Mouse (Mus musculus): ENCODE results near the gene Nkiras2. TPM values are rescaled to one million over a fixed set of nuclear protein-coding genes. Genes with fewer than 3 reads are reported as not detected.
A peak's percentile ranks its signal among the peaks of the same experiment; 100 is the strongest.
"Not testable (repeated sequence)": the region's sequence is repeated elsewhere in the genome, so short reads cannot be mapped to it uniquely, and the experiment has no call there.

Nkiras2 gene
- polyA plus RNA-seq, 1 experiment from 2014 or later: 57.6 TPM

DNA sequence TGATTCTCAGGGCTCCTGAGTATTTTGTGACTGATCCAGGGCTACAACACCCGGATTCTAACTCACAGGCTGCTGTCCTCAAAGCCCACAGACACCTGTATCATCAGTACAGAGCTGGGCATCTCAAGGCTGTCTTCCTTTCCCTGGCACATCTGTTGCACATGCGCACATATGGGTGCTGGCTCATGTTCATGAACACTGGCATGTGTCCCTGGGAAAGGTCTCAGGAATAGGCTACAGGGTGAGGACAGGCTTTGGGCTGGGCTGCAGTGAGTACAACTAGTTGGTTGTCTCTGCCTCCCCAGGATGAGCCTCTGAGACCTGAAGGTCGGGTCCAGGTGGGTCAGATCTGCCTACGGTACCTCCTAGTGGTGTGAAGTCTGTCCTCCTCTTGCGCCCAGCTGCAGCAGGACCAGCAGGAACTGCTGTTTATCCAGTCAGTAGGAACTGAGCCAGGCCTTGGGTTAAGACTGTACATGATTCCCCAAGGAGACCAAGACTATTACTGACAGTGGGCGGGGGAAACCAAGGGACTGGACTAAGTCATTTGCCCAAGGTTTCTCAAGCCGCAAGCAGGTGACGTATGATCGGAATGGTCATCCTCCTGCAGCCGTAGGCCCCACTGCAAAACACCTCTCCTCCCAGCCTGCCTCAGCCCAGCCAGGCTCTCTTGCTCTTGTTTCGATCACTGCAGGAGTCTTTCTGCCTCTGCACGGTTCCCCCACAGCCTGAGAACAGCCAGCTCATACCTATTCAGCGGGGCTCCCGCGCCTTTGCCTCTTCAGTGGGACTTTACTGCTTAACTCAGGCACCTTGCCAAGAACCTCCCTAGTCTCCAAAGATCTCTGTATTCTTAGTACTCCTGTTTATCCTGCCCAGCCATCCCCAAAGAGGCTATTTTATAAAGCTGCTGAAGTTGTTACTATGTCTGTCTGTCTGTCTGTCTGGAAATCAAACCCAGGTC lies 24.9 kb downstream of the Nkiras2 start:
- H3K9me3 ChIP-seq: no peaks in the 10 kb centered on the region
- ATAC-seq: no peak
- 55% methylated on average over 15 of the region's 15 CpGs for WGBS
- no peak overlapping the region for H3K9ac ChIP-seq
- peaks cover 10% of the 10 kb centered on the region; the same call in 1 of the 2 replicates for H3K4me1 ChIP-seq (replicated peaks)
- no peak overlapping the region for H3K4me3 ChIP-seq (replicated peaks)
- no peak overlapping the region for H3K4me2 ChIP-seq (replicated peaks)
- H3K27me3 ChIP-seq (replicated peaks): peaks cover 28% of the 10 kb centered on the region
- no peak overlapping the region for H3K27ac ChIP-seq
- H3K36me3 ChIP-seq: no peaks in the 10 kb centered on the region

DNA sequence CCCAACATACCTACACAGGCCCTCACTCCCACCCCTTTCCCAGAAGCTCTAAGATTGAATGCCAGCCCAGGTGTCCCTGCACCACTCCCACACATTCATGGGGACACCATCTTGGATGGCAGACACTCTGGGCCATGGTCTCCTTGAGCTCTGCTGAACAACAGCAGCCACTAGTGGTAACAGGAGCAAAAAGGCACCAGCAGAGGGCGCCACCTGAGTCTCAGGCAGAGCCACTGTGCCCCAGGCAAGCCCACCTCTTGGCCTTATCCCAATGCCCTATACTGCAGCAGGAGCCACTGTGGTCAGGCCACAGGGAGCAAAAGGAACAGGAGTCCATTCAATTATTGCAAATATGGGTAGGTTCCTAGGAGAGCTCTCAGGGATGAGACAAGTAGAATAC lies 27.2 kb downstream of the Nkiras2 start:
- H3K4me1 ChIP-seq (replicated peaks): 0 out of 2 replicates have a peak, but pooled peaks cover 2% of the 10 kb centered on the region
- no peak overlapping the region for H3K4me2 ChIP-seq (replicated peaks)
- no peak overlapping the region for H3K27ac ChIP-seq
- no peak for ATAC-seq
- WGBS: 14% methylated on average over 1 of the region's 1 CpGs
- H3K4me3 ChIP-seq (replicated peaks): no peak overlapping the region
- no peak overlapping the region for H3K9ac ChIP-seq
- H3K36me3 ChIP-seq: no peaks in the 10 kb centered on the region
- no peaks in the 10 kb centered on the region for H3K9me3 ChIP-seq
- peaks cover 22% of the 10 kb centered on the region for H3K27me3 ChIP-seq (replicated peaks)

GRCm38 (mm10) chr11:100648405-100648804 lies 29.4 kb downstream of the Nkiras2 start:
- Histone ChIP-seq H3K27ac (no peak overlapping the region), H3K9me3 (no peaks in the 10 kb centered on the region), H3K27me3 (replicated peaks) (peaks cover 27% of the 10 kb centered on the region), H3K9ac (no peak overlapping the region), H3K4me1 (replicated peaks) (0 out of 2 replicates have a peak, but pooled peaks cover 2% of the 10 kb centered on the region), H3K4me2 (replicated peaks) (no peak overlapping the region), H3K4me3 (replicated peaks) (no peak overlapping the region), H3K36me3 (no peaks in the 10 kb centered on the region)
- WGBS: 89% methylated on average over 8 of the region's 8 CpGs
- no peak for ATAC-seq

- no peak overlapping the region for H3K27ac ChIP-seq
- WGBS: 15% methylated on average over 8 of the region's 8 CpGs
- peaks cover 27% of the 10 kb centered on the region for H3K27me3 ChIP-seq (replicated peaks)
- no peak overlapping the region for H3K4me3 ChIP-seq (replicated peaks)
- no peak for ATAC-seq
- no peak overlapping the region for H3K4me2 ChIP-seq (replicated peaks)
- no peak overlapping the region for H3K9ac ChIP-seq
- H3K9me3 ChIP-seq: no peaks in the 10 kb centered on the region
- H3K36me3 ChIP-seq: no peaks in the 10 kb centered on the region
- no peaks in the 10 kb centered on the region for H3K4me1 ChIP-seq (replicated peaks)
Observed at GRCm38 (mm10) chr11:100651205-100651604, 32.2 kb downstream of the Nkiras2 start.

DNA sequence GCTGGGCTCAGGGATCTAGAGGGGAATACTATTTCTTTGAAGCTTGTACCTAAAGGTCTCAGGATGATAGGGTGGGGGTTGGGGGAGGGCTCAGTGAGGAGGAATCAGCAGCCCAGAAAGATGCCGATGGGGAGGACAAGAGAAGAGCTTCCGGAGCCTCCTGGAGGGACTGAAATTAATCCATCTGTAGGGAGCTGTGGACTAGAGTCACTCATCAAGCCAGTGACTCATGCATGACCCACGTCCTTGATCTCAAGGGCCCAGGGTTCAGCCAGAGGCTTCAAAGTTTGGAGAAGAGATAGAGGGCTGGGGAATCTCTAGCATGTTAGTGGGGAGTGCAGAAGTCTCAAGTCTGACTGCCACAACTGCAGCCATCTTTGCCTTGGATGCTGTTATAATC lies 32.7 kb downstream of the Nkiras2 start:
- H3K36me3 ChIP-seq: no peaks in the 10 kb centered on the region
- no peaks in the 10 kb centered on the region for H3K4me1 ChIP-seq (replicated peaks)
- no peak overlapping the region for H3K9ac ChIP-seq
- WGBS: 21% methylated on average over 3 of the region's 3 CpGs
- no peak overlapping the region for H3K4me3 ChIP-seq (replicated peaks)
- H3K9me3 ChIP-seq: no peaks in the 10 kb centered on the region
- H3K4me2 ChIP-seq (replicated peaks): no peak overlapping the region
- no peak overlapping the region for H3K27ac ChIP-seq
- ATAC-seq: no peak
- H3K27me3 ChIP-seq (replicated peaks): peaks cover 27% of the 10 kb centered on the region

DNA sequence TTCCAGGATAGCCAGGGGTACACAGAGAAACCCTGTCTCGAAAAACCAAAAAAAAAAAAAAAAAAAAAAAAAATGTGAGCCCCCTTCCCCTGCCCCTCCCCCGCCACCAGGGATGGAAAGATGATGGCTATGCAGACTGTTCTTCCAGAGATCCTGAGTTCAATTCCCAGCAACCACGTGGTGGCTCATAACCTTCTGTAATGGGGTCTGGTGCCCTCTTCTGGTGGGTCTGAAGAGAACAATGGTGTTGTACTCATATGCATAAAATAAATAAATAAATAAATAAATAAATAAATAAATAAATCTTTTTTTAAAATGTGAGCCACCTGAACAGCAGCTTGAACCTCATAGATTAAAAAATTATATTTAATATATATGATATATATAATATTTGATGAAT lies 36.5 kb downstream of the Nkiras2 start:
- not testable (repeated sequence) for ATAC-seq; H3K4me2 ChIP-seq (replicated peaks); H3K4me3 ChIP-seq (replicated peaks); H3K4me1 ChIP-seq (replicated peaks); H3K9ac ChIP-seq; H3K27ac ChIP-seq; H3K9me3 ChIP-seq; H3K36me3 ChIP-seq
- H3K27me3 ChIP-seq (replicated peaks): peaks cover 12% of the 10 kb centered on the region
- WGBS: 57% methylated on average over 3 of the region's 3 CpGs

- Histone ChIP-seq H3K4me3 (replicated peaks) (no peak overlapping the region), H3K4me1 (replicated peaks) (no peaks in the 10 kb centered on the region), H3K9me3 (no peaks in the 10 kb centered on the region), H3K9ac (no peak overlapping the region), H3K36me3 (no peaks in the 10 kb centered on the region), H3K4me2 (replicated peaks) (0 out of 2 replicates have a peak overlapping the region, but pooled peaks have one; percentile 1), H3K27ac (no peak overlapping the region), H3K27me3 (replicated peaks) (peaks cover 4% of the 10 kb centered on the region)
- no peak for ATAC-seq
- WGBS: 12% methylated on average over 6 of the region's 6 CpGs
Observed at GRCm38 (mm10) chr11:100656458-100656857, 37.4 kb downstream of the Nkiras2 start.

DNA sequence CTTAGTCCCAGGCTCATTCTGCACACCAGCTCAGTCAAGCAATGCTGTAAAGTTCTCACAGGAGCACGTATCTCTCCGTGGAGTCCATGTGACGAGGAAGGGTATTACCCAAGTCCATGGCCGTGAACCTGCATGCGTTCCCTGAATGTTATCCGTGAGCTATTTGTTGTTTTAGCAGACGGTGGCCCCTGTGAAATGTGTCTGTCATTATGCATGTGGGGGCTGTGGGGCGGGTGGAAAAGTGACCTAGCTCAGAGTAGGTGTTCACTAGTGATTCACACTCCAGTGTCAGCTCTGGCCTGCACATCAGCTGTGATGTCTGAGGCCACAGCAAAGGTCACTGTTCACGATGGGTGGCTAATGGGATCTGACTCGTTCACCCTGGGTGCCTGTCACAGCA lies 40.8 kb downstream of the Nkiras2 start:
- H3K4me2 ChIP-seq (replicated peaks): no peak overlapping the region
- no peak overlapping the region for H3K9ac ChIP-seq
- no peak for ATAC-seq
- H3K27me3 ChIP-seq (replicated peaks): no peaks in the 10 kb centered on the region
- H3K9me3 ChIP-seq: no peaks in the 10 kb centered on the region
- no peak overlapping the region for H3K27ac ChIP-seq
- no peak overlapping the region for H3K4me3 ChIP-seq (replicated peaks)
- 70% methylated on average over 10 of the region's 10 CpGs for WGBS
- no peaks in the 10 kb centered on the region for H3K4me1 ChIP-seq (replicated peaks)
- no peaks in the 10 kb centered on the region for H3K36me3 ChIP-seq

DNA sequence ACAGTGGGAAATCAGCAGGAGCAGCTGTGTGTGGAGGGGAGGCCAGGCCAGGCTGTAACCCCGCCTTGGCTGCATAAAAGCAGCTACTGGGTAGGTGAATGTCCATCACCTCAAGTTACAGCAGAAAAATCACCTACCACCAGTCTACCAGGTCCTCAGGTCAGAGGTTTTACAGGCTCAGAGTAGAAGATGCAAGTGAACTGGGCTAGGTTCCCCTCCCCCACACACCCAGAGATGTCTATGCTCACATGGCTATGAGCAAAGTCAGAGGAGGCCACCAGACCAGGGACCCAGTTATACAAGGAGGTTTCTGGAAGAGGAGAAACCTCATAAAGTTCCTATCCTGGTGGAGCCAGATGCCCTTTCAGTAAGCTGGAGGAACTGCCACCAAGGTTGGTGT lies 52.0 kb downstream of the Nkiras2 start:
- peaks cover 5% of the 10 kb centered on the region; the same call in 1 of the 2 replicates for H3K4me1 ChIP-seq (replicated peaks)
- no peak for ATAC-seq
- no peak overlapping the region for H3K4me2 ChIP-seq (replicated peaks)
- H3K27me3 ChIP-seq (replicated peaks): peaks cover 8% of the 10 kb centered on the region; the same call in 1 of the 2 replicates
- H3K9ac ChIP-seq: no peak overlapping the region
- no peaks in the 10 kb centered on the region for H3K36me3 ChIP-seq
- 75% methylated on average over 1 of the region's 1 CpGs for WGBS
- H3K27ac ChIP-seq: no peak overlapping the region
- no peaks in the 10 kb centered on the region for H3K9me3 ChIP-seq
- H3K4me3 ChIP-seq (replicated peaks): no peak overlapping the region

DNA sequence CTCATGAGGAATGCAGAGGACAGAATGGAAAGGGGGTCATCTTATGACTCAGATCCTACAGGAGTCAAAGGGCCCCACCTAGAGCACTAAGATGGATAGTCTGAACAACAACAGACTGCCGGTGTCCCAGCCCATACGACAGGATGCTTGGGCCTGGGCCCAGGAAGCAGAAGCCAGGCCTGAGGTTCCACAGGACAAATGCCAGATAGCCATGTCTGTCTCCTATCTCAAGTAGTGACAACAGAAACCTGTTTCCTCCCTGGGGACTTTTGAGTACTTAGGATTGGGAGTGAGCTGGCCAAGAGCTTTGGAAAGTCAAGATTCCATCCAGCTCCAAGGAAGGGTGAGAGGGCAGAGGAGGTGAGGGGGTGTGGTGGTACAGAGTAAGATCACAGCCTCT lies 52.9 kb downstream of the Nkiras2 start:
- H3K9me3 ChIP-seq: no peaks in the 10 kb centered on the region
- no peak overlapping the region for H3K9ac ChIP-seq
- no peak overlapping the region for H3K4me3 ChIP-seq (replicated peaks)
- no peak for ATAC-seq
- H3K36me3 ChIP-seq: no peaks in the 10 kb centered on the region
- peaks cover 5% of the 10 kb centered on the region; the same call in 1 of the 2 replicates for H3K4me1 ChIP-seq (replicated peaks)
- WGBS: 60% methylated on average over 2 of the region's 2 CpGs
- H3K27me3 ChIP-seq (replicated peaks): peaks cover 8% of the 10 kb centered on the region; the same call in 1 of the 2 replicates
- H3K27ac ChIP-seq: no peak overlapping the region
- no peak overlapping the region for H3K4me2 ChIP-seq (replicated peaks)

DNA sequence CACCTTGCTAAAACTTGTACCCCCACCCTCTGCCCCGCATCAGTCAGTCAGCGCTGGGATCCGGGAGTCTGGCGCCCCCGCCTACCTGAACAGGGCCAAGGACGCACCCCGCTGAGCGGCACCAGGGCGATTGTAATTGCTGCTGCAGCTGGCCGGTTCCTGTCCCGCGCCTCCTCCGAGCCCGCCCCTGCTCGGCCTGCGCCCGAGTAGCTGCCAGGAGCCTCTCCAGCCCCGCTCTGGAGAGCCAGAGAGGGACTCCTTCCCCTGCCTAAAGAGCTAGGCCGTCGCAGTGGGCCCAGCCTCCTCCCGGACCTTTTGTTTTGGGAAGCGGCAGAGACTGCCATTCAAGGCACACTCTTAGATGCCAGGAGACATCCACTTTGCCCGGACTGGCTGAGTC lies 54.1 kb downstream of the Nkiras2 start:
- ATAC-seq: 0 out of 2 replicates have a peak, but pooled peaks have one; percentile 31
- H3K4me2 ChIP-seq (replicated peaks): peak overlapping the region; percentile 47
- no peaks in the 10 kb centered on the region for H3K36me3 ChIP-seq
- peaks cover 8% of the 10 kb centered on the region; the same call in 1 of the 2 replicates for H3K27me3 ChIP-seq (replicated peaks)
- peak overlapping the region; percentile 6 for H3K4me3 ChIP-seq (replicated peaks)
- peak overlapping the region; percentile 20; the same call in 1 of the 2 replicates for H3K9ac ChIP-seq
- no peak overlapping the region for H3K27ac ChIP-seq
- no peaks in the 10 kb centered on the region for H3K9me3 ChIP-seq
- H3K4me1 ChIP-seq (replicated peaks): peaks cover 5% of the 10 kb centered on the region; the same call in 1 of the 2 replicates
- 6% methylated on average over 23 of the region's 23 CpGs for WGBS

Data from intestine, embryonic 15.5 days (tissue).